ENCODE assay signal across 12 mouse cellular contexts in the genomic region with DNA sequence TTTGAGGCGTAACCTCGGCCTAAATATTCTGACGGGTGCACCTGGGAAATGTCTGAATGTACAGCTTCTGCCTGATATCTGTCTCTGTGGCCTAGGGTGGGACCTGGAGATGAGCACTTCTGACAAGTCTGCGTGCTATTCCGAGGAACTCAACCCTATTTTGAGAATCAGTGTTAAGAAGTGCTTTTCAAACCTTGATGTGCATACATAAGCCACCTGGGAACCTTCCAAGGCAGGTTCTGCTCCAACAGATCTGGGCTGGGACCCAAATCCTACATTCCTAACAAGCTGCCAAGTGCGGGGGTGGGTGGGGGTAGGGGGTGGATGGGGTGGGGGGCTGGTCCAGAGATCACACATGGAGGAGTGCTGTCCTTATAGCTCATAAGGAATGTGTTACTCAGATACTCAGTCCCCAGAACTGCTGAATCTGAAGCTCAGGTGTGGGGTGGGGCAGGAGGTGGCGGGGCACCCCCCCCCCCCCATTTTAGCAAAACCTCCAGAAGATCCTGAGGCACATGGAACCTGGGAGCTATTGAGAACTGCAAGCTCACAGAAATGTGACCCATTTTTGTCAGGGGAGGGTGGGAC.
DNase-seq lines count a peak whose midpoint lies in the region; ATAC-seq and TF ChIP-seq lines count a peak whose summit lies in the region.
"Had no signal": no experiment of that assay in that cellular context is flagged by ENCODE, and none has a peak within 500 bp of the region (broad histone marks: within the 10 kb centered on the region; RNA-seq: fewer than 3 reads in every experiment).

No protein-coding gene starts in this region.

- H3K27me3 ChIP-seq in stomach, embryonic 14.5 days (ENCODE audit: control insufficient read depth, insufficient read depth, low read length), result no peaks in the 10 kb centered on the region
- no peaks in the 10 kb centered on the region for H3K27me3 ChIP-seq in stomach, postnatal 0 days (ENCODE audit: control insufficient read depth, insufficient read depth, low read length)
- H3K27me3 ChIP-seq in kidney, postnatal 0 days (ENCODE audit: insufficient read depth, low read length), result no peaks in the 10 kb centered on the region
- H3K27me3 ChIP-seq: midbrain, embryonic 13.5 days; neural tube, embryonic 12.5 days had no signal

- 0 out of 2 replicates have a peak, but pooled peaks have one; percentile 27 for ATAC-seq in frontal cortex, adult (ENCODE audit: low TSS enrichment)
- peak; percentile 65; the same call in 1 of the 2 replicates for ATAC-seq in stomach, embryonic 14.5 days (ENCODE audit: insufficient number of reproducible peaks, insufficient read depth, low FRiP score, low read depth)
- no peak; the same call in 1 of the 2 replicates for ATAC-seq in stomach, postnatal 0 days (ENCODE audit: low FRiP score, low TSS enrichment)
- ATAC-seq in kidney, postnatal 0 days (replicated peaks; ENCODE audit: low FRiP score, low read depth), result no peak; the same call in 1 of the 2 replicates
- ATAC-seq: midbrain, embryonic 13.5 days had no signal

- H3K9ac ChIP-seq in stomach, embryonic 14.5 days (replicated peaks; ENCODE audit: low read depth, low read length), result no peak overlapping the region
- no peak overlapping the region for H3K9ac ChIP-seq in stomach, postnatal 0 days (ENCODE audit: low read length)
- no peak overlapping the region for H3K9ac ChIP-seq in kidney, postnatal 0 days (ENCODE audit: low read depth, low read length)
- H3K9ac ChIP-seq: midbrain, embryonic 13.5 days; neural tube, embryonic 12.5 days had no signal

- H3K36me3 ChIP-seq in stomach, embryonic 14.5 days (ENCODE audit: control insufficient read depth, insufficient read depth, low read length), result no peaks in the 10 kb centered on the region
- no peaks in the 10 kb centered on the region for H3K36me3 ChIP-seq in stomach, postnatal 0 days (ENCODE audit: control insufficient read depth, insufficient read depth, low read length)
- H3K36me3 ChIP-seq in kidney, postnatal 0 days (ENCODE audit: insufficient read depth, low read length), result no peaks in the 10 kb centered on the region
- H3K36me3 ChIP-seq: midbrain, embryonic 13.5 days; neural tube, embryonic 12.5 days had no signal

- H3K9me3 ChIP-seq in stomach, embryonic 14.5 days (ENCODE audit: control insufficient read depth, low read depth, low read length), result no peaks in the 10 kb centered on the region
- no peaks in the 10 kb centered on the region for H3K9me3 ChIP-seq in stomach, postnatal 0 days (ENCODE audit: control insufficient read depth, low read length)
- H3K9me3 ChIP-seq in kidney, postnatal 0 days (replicated peaks; ENCODE audit: low read length), result no peaks in the 10 kb centered on the region
- H3K9me3 ChIP-seq: midbrain, embryonic 13.5 days had no signal

- H3K4me3 ChIP-seq in stomach, embryonic 14.5 days (ENCODE audit: low read depth, low read length), result no peak overlapping the region
- H3K4me3 ChIP-seq in stomach, postnatal 0 days (ENCODE audit: low read depth, low read length), result no peak overlapping the region
- no peak overlapping the region for H3K4me3 ChIP-seq in kidney, postnatal 0 days (replicated peaks; ENCODE audit: low read depth, low read length)
- H3K4me3 ChIP-seq: midbrain, embryonic 13.5 days; neural tube, embryonic 12.5 days had no signal

- TF ChIP-seq EP300 in stomach, postnatal 0 days (optimal IDR thresholded peaks at IDR 0.05), result no peak

- no peaks in the 10 kb centered on the region for H3K4me1 ChIP-seq in stomach, embryonic 14.5 days (ENCODE audit: control insufficient read depth, insufficient read depth, low read length)
- H3K4me1 ChIP-seq in stomach, postnatal 0 days (replicated peaks; ENCODE audit: control insufficient read depth, insufficient read depth), result no peaks in the 10 kb centered on the region
- H3K4me1 ChIP-seq in kidney, postnatal 0 days (replicated peaks; ENCODE audit: insufficient read depth, low read length), result no peaks in the 10 kb centered on the region
- H3K4me1 ChIP-seq: midbrain, embryonic 13.5 days; neural tube, embryonic 12.5 days had no signal

- 61% methylated on average over 7 of the region's 7 CpGs for WGBS in stomach, embryonic 14.5 days
- WGBS in stomach, postnatal 0 days, result 74% methylated on average over 7 of the region's 7 CpGs
- 69% methylated on average over 7 of the region's 7 CpGs for WGBS in kidney, postnatal 0 days

- no peak overlapping the region for H3K4me2 ChIP-seq in stomach, embryonic 14.5 days (replicated peaks; ENCODE audit: low read depth, low read length)
- H3K4me2 ChIP-seq in stomach, postnatal 0 days (replicated peaks; ENCODE audit: low read depth), result no peak overlapping the region
- no peak overlapping the region for H3K4me2 ChIP-seq in kidney, postnatal 0 days (ENCODE audit: low read length)
- H3K4me2 ChIP-seq: midbrain, embryonic 13.5 days; neural tube, embryonic 12.5 days had no signal

- TF ChIP-seq CTCF in stomach, postnatal 0 days (IDR thresholded peaks at IDR 0.05; ENCODE audit: low read depth), result no peak
- no peak for TF ChIP-seq CTCF in kidney, postnatal 0 days (IDR thresholded peaks at IDR 0.05; ENCODE audit: low read depth)

- H3K27ac ChIP-seq in stomach, embryonic 14.5 days (ENCODE audit: low read length), result peak overlapping the region; percentile 72
- no peak overlapping the region for H3K27ac ChIP-seq in stomach, postnatal 0 days (replicated peaks)
- peak overlapping the region; percentile 69 for H3K27ac ChIP-seq in kidney, postnatal 0 days
- H3K27ac ChIP-seq: midbrain, embryonic 13.5 days; neural tube, embryonic 12.5 days had no signal

- no peak for DNase-seq in frontal cortex, adult 2 months (ENCODE audit: extremely low spot score in 1 of 2, low spot score in 1 of 2)
- no peak for DNase-seq in stomach, postnatal 0 days (ENCODE audit: low spot score)
- DNase-seq in kidney, postnatal 0 days (ENCODE audit: low spot score), result no peak
- no peak for DNase-seq in thymus, postnatal 14 days
- DNase-seq in right cerebral cortex, postnatal 36 days (ENCODE audit: low spot score in 2 of 2), result no peak
- DNase-seq: gastrocnemius, postnatal 14 days; heart, postnatal 36 days; right cerebral cortex, postnatal 25 days had no signal

Comparison
In these comparisons a context has a peak if more than half of its experiments do, and no peak if none do; other contexts are left out.
1. ATAC-seq: peak in frontal cortex, adult (single experiment) and stomach, embryonic 14.5 days (single experiment); none in stomach, postnatal 0 days (single experiment) and kidney, postnatal 0 days (single experiment).